Comparison of ENCODE assay signal across 24 mouse cellular contexts in the genomic region with DNA sequence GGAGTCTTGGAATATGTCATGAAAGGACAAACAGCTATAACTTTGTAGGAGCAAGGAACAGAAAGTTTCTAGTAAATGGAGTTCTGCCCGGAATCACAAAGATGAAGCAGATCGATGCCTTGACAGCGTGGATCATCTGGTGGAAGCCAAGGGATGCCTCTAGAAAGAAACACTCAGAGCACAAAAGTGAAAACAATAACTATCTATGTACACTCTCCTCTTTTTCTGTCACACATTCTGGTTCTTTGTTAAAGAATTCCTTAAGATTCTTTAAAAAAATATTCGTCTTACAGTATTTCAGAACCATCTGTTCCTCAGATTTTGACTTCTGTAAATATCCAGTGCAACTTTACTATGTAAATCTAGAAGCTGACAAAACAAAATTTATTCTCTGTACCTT.
DNase-seq lines count a peak whose midpoint lies in the region; ATAC-seq lines count a peak whose summit lies in the region.
"Had no signal": no experiment of that assay in that cellular context is flagged by ENCODE, and none has a peak within 500 bp of the region (broad histone marks: within the 10 kb centered on the region; RNA-seq: fewer than 3 reads in every experiment).

No protein-coding gene starts in this region.

- no peak overlapping the region for H3K4me2 ChIP-seq in forebrain, embryonic 16.5 days (ENCODE audit: low read length)
- H3K4me2 ChIP-seq in forebrain, embryonic 11.5 days (ENCODE audit: low read depth, low read length, severe bottlenecking), result no peak overlapping the region
- peak overlapping the region; percentile 6; the same call in 1 of the 2 replicates for H3K4me2 ChIP-seq in embryonic facial prominence, embryonic 15.5 days (replicated peaks)
- H3K4me2 ChIP-seq: heart, embryonic 11.5 days; hindbrain, embryonic 12.5 days; hindbrain, embryonic 15.5 days had no signal

- no peaks in the 10 kb centered on the region for H3K36me3 ChIP-seq in forebrain, embryonic 16.5 days (ENCODE audit: control insufficient read depth, insufficient read depth)
- H3K36me3 ChIP-seq in forebrain, embryonic 11.5 days (ENCODE audit: control insufficient read depth, insufficient read depth, low read length), result no peaks in the 10 kb centered on the region
- H3K36me3 ChIP-seq in embryonic facial prominence, embryonic 15.5 days, result no peaks in the 10 kb centered on the region
- H3K36me3 ChIP-seq: G1E; hindbrain, embryonic 12.5 days; hindbrain, embryonic 15.5 days had no signal

- H3K27ac ChIP-seq in forebrain, embryonic 16.5 days (ENCODE audit: low read length), result no peak overlapping the region; the same call in 1 of the 2 replicates
- no peak overlapping the region for H3K27ac ChIP-seq in forebrain, embryonic 11.5 days (ENCODE audit: low read depth, low read length)
- H3K27ac ChIP-seq in embryonic facial prominence, embryonic 15.5 days (replicated peaks), result peak overlapping the region; percentile 58; the same call in 1 of the 2 replicates
- H3K27ac ChIP-seq: gastrocnemius, adult 2 months; hindbrain, embryonic 12.5 days; hindbrain, embryonic 15.5 days had no signal

- H3K4me1 ChIP-seq in forebrain, embryonic 16.5 days (replicated peaks; ENCODE audit: control insufficient read depth, insufficient read depth, low read length), result peaks cover 4% of the 10 kb centered on the region
- no peaks in the 10 kb centered on the region for H3K4me1 ChIP-seq in forebrain, embryonic 11.5 days (replicated peaks; ENCODE audit: control insufficient read depth, insufficient read depth, low read length)
- H3K4me1 ChIP-seq in embryonic facial prominence, embryonic 15.5 days, result 0 out of 2 replicates have a peak, but pooled peaks cover 8% of the 10 kb centered on the region
- H3K4me1 ChIP-seq: hindbrain, embryonic 12.5 days; hindbrain, embryonic 15.5 days had no signal

- H3K27me3 ChIP-seq in forebrain, embryonic 16.5 days (replicated peaks; ENCODE audit: control insufficient read depth, insufficient read depth, low read length), result no peaks in the 10 kb centered on the region
- H3K27me3 ChIP-seq in forebrain, embryonic 11.5 days (ENCODE audit: control insufficient read depth, insufficient read depth, low read length), result no peaks in the 10 kb centered on the region
- no peaks in the 10 kb centered on the region for H3K27me3 ChIP-seq in embryonic facial prominence, embryonic 15.5 days
- H3K27me3 ChIP-seq: CH12.LX; hindbrain, embryonic 12.5 days; hindbrain, embryonic 15.5 days had no signal

- WGBS in forebrain, embryonic 16.5 days, result 72% methylated on average over 4 of the region's 4 CpGs
- WGBS in forebrain, embryonic 11.5 days, result 84% methylated on average over 4 of the region's 4 CpGs
- WGBS in embryonic facial prominence, embryonic 15.5 days, result 39% methylated on average over 4 of the region's 4 CpGs

- no peaks in the 10 kb centered on the region for H3K9me3 ChIP-seq in forebrain, embryonic 16.5 days (ENCODE audit: control insufficient read depth, low read length)
- H3K9me3 ChIP-seq in forebrain, embryonic 11.5 days (ENCODE audit: control insufficient read depth, low read length), result no peaks in the 10 kb centered on the region
- H3K9me3 ChIP-seq in embryonic facial prominence, embryonic 15.5 days (replicated peaks), result no peaks in the 10 kb centered on the region
- H3K9me3 ChIP-seq: hindbrain, embryonic 12.5 days; hindbrain, embryonic 15.5 days had no signal

- ATAC-seq in forebrain, embryonic 16.5 days, result peak; percentile 36; the same call in 1 of the 2 replicates
- ATAC-seq in forebrain, embryonic 11.5 days (replicated peaks; ENCODE audit: low FRiP score), result no peak
- ATAC-seq in embryonic facial prominence, embryonic 15.5 days (ENCODE audit: insufficient number of reproducible peaks, low FRiP score, low TSS enrichment, low read depth), result no peak
- ATAC-seq: intestine, postnatal 0 days had no signal

- no peak overlapping the region for H3K4me3 ChIP-seq in forebrain, embryonic 16.5 days (replicated peaks; ENCODE audit: low read length)
- H3K4me3 ChIP-seq in forebrain, embryonic 11.5 days (ENCODE audit: low read depth, low read length), result no peak overlapping the region
- H3K4me3 ChIP-seq in embryonic facial prominence, embryonic 15.5 days (replicated peaks), result no peak overlapping the region
- H3K4me3 ChIP-seq: erythroblast, embryonic 14.5 days; gastrocnemius, adult 2 months; hindbrain, embryonic 12.5 days; hindbrain, embryonic 15.5 days had no signal

- no peak overlapping the region for H3K9ac ChIP-seq in forebrain, embryonic 16.5 days (replicated peaks; ENCODE audit: low read depth, low read length)
- no peak overlapping the region for H3K9ac ChIP-seq in forebrain, embryonic 11.5 days (ENCODE audit: low read length)
- no peak overlapping the region for H3K9ac ChIP-seq in embryonic facial prominence, embryonic 15.5 days
- H3K9ac ChIP-seq: hindbrain, embryonic 12.5 days; hindbrain, embryonic 15.5 days had no signal

- DNase-seq in forebrain, embryonic 11.5 days (ENCODE audit: low spot score), result no peak
- DNase-seq in frontal cortex, postnatal 36 days (ENCODE audit: low spot score in 2 of 2), result peak; percentile 2 to 18
- DNase-seq in frontal cortex, postnatal 14 days (ENCODE audit: low spot score in 2 of 2), result no peak
- peak; percentile 6 for DNase-seq in Muller cell, postnatal 12 days (ENCODE audit: inconsistent ontology term)
- no peak for DNase-seq in urinary bladder, postnatal 14 days (ENCODE audit: low spot score)
- DNase-seq: adrenal gland, adult 2 months; adrenal gland, postnatal 14 days; B cell, adult 2 months; cerebellum, adult 11 months; cerebellum, adult 2 months; cerebellum, adult 9-11 months; cerebellum, postnatal 25 days; gastrocnemius, adult 2 months; gastrocnemius, postnatal 14 days; heart, adult 11 months had no signal

Comparison
In these comparisons a context has a peak if more than half of its experiments do, and no peak if none do; other contexts are left out.
1. DNase-seq: peak in frontal cortex, postnatal 36 days (2 of 2) and Muller cell, postnatal 12 days (single experiment); none in forebrain, embryonic 11.5 days (single experiment), frontal cortex, postnatal 14 days (0 of 2) and urinary bladder, postnatal 14 days (single experiment).